Mouse (Mus musculus) kidney, adult 2 months (tissue): Measurements from ENCODE around the gene Lama4. TPM values are rescaled to one million over a fixed set of nuclear protein-coding genes. Genes with fewer than 3 reads are reported as not detected.

Source experiments
- DNase-seq: peaks from one replicate; pipeline ENCODE4 v3.0.0; 2021
- H3K27ac ChIP-seq: fragments of 200-500 bp; 2 replicates; pipeline ENCODE4 v1.5.1; 2012; ENCODE audit warnings: low read depth, low read length, control low read depth, inconsistent platforms; ENCODE audit not compliant: insufficient read depth
- H3K27me3 ChIP-seq: fragments of 200-500 bp; replicated peaks from 2 replicates; pipeline ENCODE4 v1.6.1; 2012; ENCODE audit warnings: mild to moderate bottlenecking, moderate library complexity, low read length, inconsistent platforms; ENCODE audit not compliant: control insufficient read depth, insufficient read depth
- H3K36me3 ChIP-seq: fragments of 200-500 bp; 2 replicates; pipeline ENCODE4 v1.6.1; 2012; ENCODE audit warnings: mild to moderate bottlenecking, moderate library complexity, low read length, inconsistent platforms; ENCODE audit not compliant: control insufficient read depth, insufficient read depth
- H3K4me1 ChIP-seq: fragments of 200-500 bp; 2 replicates; pipeline ENCODE4 v1.6.1; 2011; ENCODE audit warnings: low read length; ENCODE audit not compliant: control insufficient read depth, insufficient read depth
- H3K4me3 ChIP-seq: fragments of 200-500 bp; 2 replicates; pipeline ENCODE4 v1.5.1; 2011; ENCODE audit warnings: mild to moderate bottlenecking, low read depth, low read length, control low read depth; ENCODE audit not compliant: insufficient read depth
- CTCF ChIP-seq: fragments of 200-500 bp; conservative IDR thresholded peaks from 2 replicates; pipeline ENCODE4 v1.5.1; 2011; ENCODE audit warnings: low read depth, mild to moderate bottlenecking, control low read depth, low read length, moderate library complexity, mixed read lengths; ENCODE audit not compliant: insufficient read depth, insufficient read length
- POLR2A ChIP-seq: fragments of 200-500 bp; IDR thresholded peaks from one replicate; pipeline ENCODE4 v1.6.1; 2011; ENCODE audit warnings: low read depth, low read length, control low read depth
- WGBS: fragments of 180-500 bp; shearing (Covaris S2); methylation state at CpG from one replicate; pipeline ENCODE4 v1.1.7; 2018; 5-methylcytosine and 5-hydroxymethylcytosine counted together
- polyA plus RNA-seq: library from polyadenylated mRNA; depleted of rRNA; stranded (reverse); fragments of >200 nt; gene quantifications from 2 replicates; pipeline ENCODE4 v1.2.3, GENCODE M21; 2012

Lama4 gene
- polyA plus RNA-seq, 1 experiment: 8.1 TPM

GRCm38 (mm10) chr10:39014836-39015235 lies 49.5 kb downstream of the Lama4 start:
- WGBS: 83% methylated on average over 2 of the region's 2 CpGs
- no peaks in the 10 kb centered on the region for H3K4me1 ChIP-seq
- no peaks in the 10 kb centered on the region for H3K36me3 ChIP-seq
- no peak overlapping the region for H3K4me3 ChIP-seq
- DNase-seq: no peak
- no peaks in the 10 kb centered on the region for H3K27me3 ChIP-seq
- no peak overlapping the region for H3K27ac ChIP-seq
- no peak for TF ChIP-seq POLR2A
- TF ChIP-seq CTCF: no peak

- no peak overlapping the region for H3K4me3 ChIP-seq
These were observed 52.7 kb downstream of the Lama4 start for GRCm38 (mm10) chr10:39017986-39018385.

GRCm38 (mm10) chr10:39018635-39019034 lies 53.3 kb downstream of the Lama4 start:
- H3K4me1 ChIP-seq: no peaks in the 10 kb centered on the region
- no peak overlapping the region for H3K4me3 ChIP-seq
- 89% methylated on average over 1 of the region's 1 CpGs for WGBS
- no peak for DNase-seq
- no peak overlapping the region for H3K27ac ChIP-seq
- H3K36me3 ChIP-seq: no peaks in the 10 kb centered on the region
- no peak for TF ChIP-seq CTCF
- no peak for TF ChIP-seq POLR2A
- H3K27me3 ChIP-seq: no peaks in the 10 kb centered on the region

More at GRCm38 (mm10) chr10:39017986-39018385, 52.7 kb downstream of the Lama4 start:
- DNase-seq: no peak
- H3K27ac ChIP-seq: no peak overlapping the region
- TF ChIP-seq CTCF: no peak
- TF ChIP-seq POLR2A: no peak
- no peaks in the 10 kb centered on the region for H3K27me3 ChIP-seq
- no peaks in the 10 kb centered on the region for H3K36me3 ChIP-seq
- no peaks in the 10 kb centered on the region for H3K4me1 ChIP-seq
- 78% methylated on average over 4 of the region's 4 CpGs for WGBS

- no peaks in the 10 kb centered on the region for H3K4me1 ChIP-seq
- TF ChIP-seq POLR2A (no peak), CTCF (no peak)
- no peak overlapping the region for H3K4me3 ChIP-seq
- no peak for DNase-seq
- no peaks in the 10 kb centered on the region for H3K36me3 ChIP-seq
- WGBS: 72% methylated on average over 5 of the region's 5 CpGs
- H3K27ac ChIP-seq: no peak overlapping the region
- H3K27me3 ChIP-seq: no peaks in the 10 kb centered on the region
These were observed 58.4 kb downstream of the Lama4 start for GRCm38 (mm10) chr10:39023618-39024256.

GRCm38 (mm10) chr10:39026529-39026928 lies 61.2 kb downstream of the Lama4 start:
- no peaks in the 10 kb centered on the region for H3K4me1 ChIP-seq
- no peak for TF ChIP-seq CTCF
- no peak for TF ChIP-seq POLR2A
- H3K27ac ChIP-seq: no peak overlapping the region
- H3K36me3 ChIP-seq: no peaks in the 10 kb centered on the region
- no peak overlapping the region for H3K4me3 ChIP-seq
- WGBS: 83% methylated on average over 8 of the region's 8 CpGs
- H3K27me3 ChIP-seq: no peaks in the 10 kb centered on the region
- no peak for DNase-seq

- Histone ChIP-seq H3K27ac (no peak overlapping the region), H3K36me3 (no peaks in the 10 kb centered on the region), H3K4me3 (no peak overlapping the region), H3K4me1 (no peaks in the 10 kb centered on the region), H3K27me3 (no peaks in the 10 kb centered on the region)
- TF ChIP-seq CTCF (no peak), POLR2A (no peak)
- DNase-seq: no peak
- WGBS: 84% methylated on average over 5 of the region's 5 CpGs
These were observed 61.7 kb downstream of the Lama4 start for GRCm38 (mm10) chr10:39027058-39027457.

- no peaks in the 10 kb centered on the region for H3K4me1 ChIP-seq
- no peak overlapping the region for H3K27ac ChIP-seq
- DNase-seq: no peak
- no peak overlapping the region for H3K4me3 ChIP-seq
- H3K27me3 ChIP-seq: no peaks in the 10 kb centered on the region; the same call in 1 of the 2 replicates
- no peaks in the 10 kb centered on the region for H3K36me3 ChIP-seq
- WGBS: 67% methylated on average over 5 of the region's 5 CpGs
- TF ChIP-seq POLR2A (no peak), CTCF (no peak)
These were observed 63.1 kb downstream of the Lama4 start for GRCm38 (mm10) chr10:39028403-39028802.

GRCm38 (mm10) chr10:39029297-39030147 lies 64.2 kb downstream of the Lama4 start:
- TF ChIP-seq CTCF (no peak), POLR2A (no peak)
- no peaks in the 10 kb centered on the region for H3K36me3 ChIP-seq
- no peak overlapping the region for H3K27ac ChIP-seq
- no peaks in the 10 kb centered on the region; the same call in 1 of the 2 replicates for H3K27me3 ChIP-seq
- 78% methylated on average over 6 of the region's 6 CpGs for WGBS
- no peak for DNase-seq
- H3K4me1 ChIP-seq: no peaks in the 10 kb centered on the region
- H3K4me3 ChIP-seq: no peak overlapping the region
